Mouse (Mus musculus) lung, embryonic 16.5 days (tissue): ENCODE data around the gene Zswim4. TPM values are rescaled to one million over a fixed set of nuclear protein-coding genes. Genes with fewer than 3 reads are reported as not detected.
A peak's percentile ranks its signal among the peaks of the same experiment; 100 is the strongest.
"Not testable (repeated sequence)": the region's sequence is repeated elsewhere in the genome, so short reads cannot be mapped to it uniquely, and the experiment has no call there.

ENCODE experiments used
- ATAC-seq: fragments of 200-750 bp; cut with Nextera tagmentation; 2 replicates; pipeline ENCODE4 v1.8.0; 2017; ENCODE audit warnings: low read depth, mild to moderate bottlenecking, moderate library complexity
- H3K27ac ChIP-seq: fragments of 300-500 bp; sonication (generic); 2 replicates; pipeline ENCODE4 v1.5.1; 2014; ENCODE audit warnings: mild to moderate bottlenecking, control low read depth, low read length
- H3K27me3 ChIP-seq: fragments of 300-500 bp; sonication (generic); 2 replicates; pipeline ENCODE4 v1.6.1; 2014; ENCODE audit warnings: low read depth, low read length, mixed read lengths; ENCODE audit not compliant: control insufficient read depth, insufficient read depth
- H3K36me3 ChIP-seq: fragments of 300-500 bp; sonication (generic); 2 replicates; pipeline ENCODE4 v1.6.1; 2014; ENCODE audit warnings: low read length; ENCODE audit not compliant: control insufficient read depth, insufficient read depth
- H3K4me1 ChIP-seq: fragments of 300-500 bp; sonication (generic); replicated peaks from 2 replicates; pipeline ENCODE4 v1.6.1; 2014; ENCODE audit warnings: low read length, mixed read lengths; ENCODE audit not compliant: control insufficient read depth, insufficient read depth
- H3K4me2 ChIP-seq: fragments of 300-500 bp; sonication (generic); 2 replicates; pipeline ENCODE4 v1.6.1; 2014; ENCODE audit warnings: low read depth, low read length, control low read depth
- H3K4me3 ChIP-seq: fragments of 300-500 bp; sonication (generic); 2 replicates; pipeline ENCODE4 v1.5.1; 2014; ENCODE audit warnings: mild to moderate bottlenecking, low read length, control low read depth
- H3K9ac ChIP-seq: fragments of 300-500 bp; sonication (generic); 2 replicates; pipeline ENCODE4 v1.6.1; 2014; ENCODE audit warnings: low read length, control low read depth
- H3K9me3 ChIP-seq: fragments of 300-500 bp; sonication (generic); 2 replicates; pipeline ENCODE4 v1.6.1; 2016; ENCODE audit warnings: low read length; ENCODE audit not compliant: control insufficient read depth
- WGBS: fragments of 180-500 bp; shearing (Covaris S2); extraction: QIAGEN DNeasy Blood & Tissue Kit; methylation state at CpG from one replicate; pipeline ENCODE4 v1.1.7; 2014; 5-methylcytosine and 5-hydroxymethylcytosine counted together
- polyA plus RNA-seq: library from polyadenylated mRNA; unstranded; fragments of >200 nt; fragmentation: Nextera tagmentation; extraction: Ambion mirVana; gene quantifications from 2 replicates; pipeline ENCODE4 v1.2.1, GENCODE M21; 2015

Gene Zswim4
- polyA plus RNA-seq = 14.4 and 14.6 TPM in 2 replicates

DNA sequence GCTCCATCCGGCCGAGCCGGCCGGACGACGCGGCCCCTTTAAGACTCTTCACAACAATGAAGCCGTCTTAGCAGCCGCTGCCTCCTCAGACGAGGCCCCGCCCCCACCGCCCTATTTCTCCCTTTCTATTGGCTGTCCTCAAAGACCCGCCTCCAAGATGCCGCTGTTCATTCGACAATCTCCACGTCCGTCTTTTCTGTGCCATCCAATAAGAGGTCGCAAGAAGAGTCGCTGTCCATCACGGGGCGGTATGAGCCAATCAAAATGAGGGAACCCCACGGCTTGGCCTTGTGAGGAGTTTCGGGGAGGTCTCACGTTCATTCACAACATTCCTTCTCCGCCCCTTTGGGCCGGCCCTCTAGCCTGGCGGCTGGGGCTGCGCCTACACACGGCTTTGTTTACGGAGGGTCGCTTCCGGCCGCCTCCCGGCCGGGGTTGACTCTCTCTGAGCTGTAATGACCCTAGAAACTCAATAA is at the start of gene Zswim4:
Zswim4 (minus strand) TSS at position 58 of the 476 bp plus-strand sequence.
- H3K9ac ChIP-seq = peak within 1 kb of the TSS; percentile 99
- peaks cover 14% of the 10 kb centered on the region for H3K4me1 ChIP-seq
- peak; percentile 99 for ATAC-seq
- peaks cover 9% of the 10 kb centered on the region; the same call in 1 of the 2 replicates for H3K36me3 ChIP-seq
- under 1% methylated on average over 35 of the region's 35 CpGs for WGBS
- H3K9me3 ChIP-seq = no peaks in the 10 kb centered on the region
- peak within 1 kb of the TSS; percentile 61 for H3K4me2 ChIP-seq
- peak within 1 kb of the TSS; percentile 70 for H3K27ac ChIP-seq
- H3K4me3 ChIP-seq = peak within 1 kb of the TSS; percentile 86
- H3K27me3 ChIP-seq = no peaks in the 10 kb centered on the region

DNA sequence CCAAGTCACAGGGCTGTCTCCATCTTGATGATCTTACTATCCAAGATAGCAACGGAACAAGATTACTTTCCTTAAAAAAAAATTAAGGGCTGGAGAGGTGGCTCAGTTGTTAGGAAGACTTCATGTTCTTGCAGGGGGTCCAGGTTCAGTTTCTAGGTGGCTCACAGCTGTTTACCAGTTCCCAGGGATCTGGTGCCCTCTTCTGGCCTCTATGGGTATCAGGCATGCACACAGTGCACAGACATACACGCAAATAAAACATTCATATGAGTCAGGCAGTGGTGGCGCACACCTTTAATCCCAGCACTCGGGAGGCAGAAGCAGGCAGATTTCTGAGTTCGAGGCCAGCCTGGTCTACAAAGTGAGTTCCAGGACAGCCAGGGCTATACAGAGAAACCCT is 48.8 kb upstream of the Zswim4 start:
- ATAC-seq = peak; percentile 50; the same call in 1 of the 2 replicates
- not testable (repeated sequence) for H3K27me3 ChIP-seq, H3K4me2 ChIP-seq, H3K9ac ChIP-seq, H3K4me3 ChIP-seq, H3K9me3 ChIP-seq, H3K36me3 ChIP-seq
- 0 out of 2 replicates have a peak overlapping the region, but pooled peaks have one; percentile 84 for H3K27ac ChIP-seq
- peaks cover 14% of the 10 kb centered on the region for H3K4me1 ChIP-seq
- 52% methylated on average over 5 of the region's 5 CpGs for WGBS

DNA sequence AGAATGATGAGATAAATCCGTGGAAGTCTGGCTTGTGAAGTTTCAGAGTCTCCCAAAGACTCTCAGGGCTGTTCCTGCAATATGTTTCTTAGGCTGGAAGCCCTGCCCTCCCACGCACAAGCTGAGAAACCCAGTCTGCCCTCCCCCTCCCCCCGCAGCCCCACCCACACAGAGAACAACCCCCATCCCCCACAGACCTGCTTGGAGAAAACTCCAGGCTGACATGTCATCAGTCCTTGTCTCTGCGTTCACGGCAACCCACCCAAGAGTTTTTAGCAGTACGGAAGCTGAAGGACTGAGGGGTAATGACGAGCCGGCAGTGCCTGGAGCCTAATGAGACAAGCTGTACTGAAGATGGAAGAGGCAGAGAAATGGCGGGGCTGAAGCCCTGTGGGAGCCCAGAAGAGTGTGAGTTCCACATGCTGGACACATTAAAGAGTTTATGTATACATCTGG is 47.8 kb upstream of the Zswim4 start:
- H3K4me2 ChIP-seq = peak overlapping the region; percentile 52
- peak overlapping the region; percentile 84 for H3K27ac ChIP-seq
- WGBS = 6% methylated on average over 9 of the region's 9 CpGs
- no peaks in the 10 kb centered on the region for H3K27me3 ChIP-seq
- ATAC-seq = peak; percentile 69
- peak overlapping the region; percentile 59 for H3K9ac ChIP-seq
- H3K4me1 ChIP-seq = peaks cover 14% of the 10 kb centered on the region
- H3K36me3 ChIP-seq = no peaks in the 10 kb centered on the region
- H3K4me3 ChIP-seq = peak overlapping the region; percentile 36
- no peaks in the 10 kb centered on the region for H3K9me3 ChIP-seq

DNA sequence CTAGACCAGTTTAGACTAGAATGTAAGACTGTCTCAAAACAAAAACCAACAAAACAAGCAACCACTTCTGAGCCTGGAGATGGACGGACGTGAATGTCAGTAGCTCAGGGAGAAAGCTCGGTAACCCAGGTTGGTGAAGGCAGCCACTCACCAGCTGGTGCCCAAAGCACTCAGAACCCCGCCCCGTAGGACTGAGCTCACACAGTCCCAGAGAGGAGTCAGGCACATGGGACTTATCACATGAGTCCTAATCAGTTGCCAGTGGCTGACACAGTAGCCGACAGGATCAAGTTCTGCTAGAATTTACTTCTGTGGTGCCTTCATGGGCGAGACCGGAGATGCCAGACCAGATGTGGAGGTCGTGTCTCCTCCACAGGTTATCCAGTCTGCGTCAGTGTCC is 43.9 kb upstream of the Zswim4 start:
- Histone ChIP-seq H3K4me3 (no peak overlapping the region), H3K9me3 (no peaks in the 10 kb centered on the region), H3K27me3 (no peaks in the 10 kb centered on the region), H3K4me2 (no peak overlapping the region), H3K4me1 (peaks cover 14% of the 10 kb centered on the region), H3K36me3 (no peaks in the 10 kb centered on the region), H3K9ac (no peak overlapping the region), H3K27ac (no peak overlapping the region)
- WGBS = 62% methylated on average over 10 of the region's 10 CpGs
- ATAC-seq = no peak

DNA sequence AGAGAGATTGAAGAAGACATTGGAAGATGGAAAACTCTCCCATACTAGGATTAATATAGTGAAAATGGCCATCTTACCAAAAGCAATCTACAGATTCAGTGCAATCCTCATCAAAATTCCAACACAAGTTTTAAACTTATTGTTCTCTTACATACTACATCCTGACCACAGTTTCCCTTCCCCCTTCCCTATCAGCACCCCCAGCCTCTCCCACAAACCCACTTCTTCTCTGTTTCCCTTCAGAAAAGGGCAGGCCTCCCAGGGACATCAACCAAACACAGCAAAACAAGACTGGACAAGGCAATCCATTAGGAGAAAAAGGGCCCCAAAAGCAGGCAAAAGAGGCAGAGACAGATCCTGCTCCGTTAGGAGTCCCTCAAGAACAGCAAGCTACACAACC is 39.6 kb upstream of the Zswim4 start:
- Histone ChIP-seq H3K36me3 (no peaks in the 10 kb centered on the region), H3K27ac (no peak overlapping the region), H3K4me1 (no peaks in the 10 kb centered on the region), H3K27me3 (no peaks in the 10 kb centered on the region), H3K9ac (no peak overlapping the region), H3K4me3 (no peak overlapping the region), H3K4me2 (no peak overlapping the region), H3K9me3 (no peaks in the 10 kb centered on the region)
- 55% methylated on average over 1 of the region's 1 CpGs for WGBS
- ATAC-seq = no peak

DNA sequence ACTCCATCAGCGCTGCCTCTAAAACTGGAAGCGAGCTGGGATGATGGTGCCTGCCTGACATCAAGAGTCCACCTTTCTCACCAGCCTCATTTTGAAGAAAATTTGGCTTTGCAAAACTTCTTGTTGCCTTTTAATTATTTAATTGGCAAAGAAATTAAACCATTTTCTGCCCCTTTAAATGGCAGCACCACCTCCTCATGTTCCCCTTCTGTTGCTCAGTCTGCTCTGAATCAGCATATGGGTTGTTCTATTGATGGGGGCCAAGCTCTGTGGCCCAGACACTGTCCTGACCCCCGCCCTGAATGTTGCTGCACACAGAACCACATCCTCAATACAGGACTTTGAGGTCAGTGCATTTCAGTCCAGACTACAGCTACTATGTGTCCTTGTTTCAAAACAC is 37.1 kb upstream of the Zswim4 start:
- Histone ChIP-seq H3K4me2 (no peak overlapping the region), H3K9ac (no peak overlapping the region), H3K9me3 (no peaks in the 10 kb centered on the region), H3K4me1 (peaks cover 7% of the 10 kb centered on the region), H3K4me3 (no peak overlapping the region), H3K36me3 (no peaks in the 10 kb centered on the region), H3K27me3 (no peaks in the 10 kb centered on the region), H3K27ac (no peak overlapping the region)
- 72% methylated on average over 3 of the region's 3 CpGs for WGBS
- ATAC-seq = no peak

DNA sequence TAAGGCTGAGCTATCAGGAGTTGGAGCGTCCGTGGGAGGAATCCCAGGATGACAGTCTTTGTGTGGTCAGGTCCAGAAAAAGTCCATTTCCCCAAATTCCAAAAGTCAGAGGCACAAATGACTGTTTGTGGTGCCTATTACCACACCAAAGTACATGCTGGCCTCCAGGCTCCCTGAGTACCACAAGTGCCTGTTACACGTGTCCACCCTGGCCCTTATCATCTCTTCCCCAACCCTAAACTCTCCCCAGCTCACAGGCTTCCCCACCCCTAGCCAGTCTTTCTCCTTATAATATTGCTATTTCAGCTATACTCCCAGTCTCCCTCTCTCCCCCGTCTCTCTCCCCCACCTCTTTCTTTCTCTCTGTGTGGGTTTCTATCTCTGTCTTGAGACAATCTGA is 35.4 kb upstream of the Zswim4 start:
- Histone ChIP-seq H3K4me2 (no peak overlapping the region), H3K9ac (no peak overlapping the region), H3K4me3 (no peak overlapping the region), H3K36me3 (no peaks in the 10 kb centered on the region), H3K27ac (no peak overlapping the region), H3K27me3 (no peaks in the 10 kb centered on the region), H3K4me1 (peaks cover 7% of the 10 kb centered on the region), H3K9me3 (no peaks in the 10 kb centered on the region)
- WGBS = 69% methylated on average over 4 of the region's 4 CpGs
- ATAC-seq = no peak

DNA sequence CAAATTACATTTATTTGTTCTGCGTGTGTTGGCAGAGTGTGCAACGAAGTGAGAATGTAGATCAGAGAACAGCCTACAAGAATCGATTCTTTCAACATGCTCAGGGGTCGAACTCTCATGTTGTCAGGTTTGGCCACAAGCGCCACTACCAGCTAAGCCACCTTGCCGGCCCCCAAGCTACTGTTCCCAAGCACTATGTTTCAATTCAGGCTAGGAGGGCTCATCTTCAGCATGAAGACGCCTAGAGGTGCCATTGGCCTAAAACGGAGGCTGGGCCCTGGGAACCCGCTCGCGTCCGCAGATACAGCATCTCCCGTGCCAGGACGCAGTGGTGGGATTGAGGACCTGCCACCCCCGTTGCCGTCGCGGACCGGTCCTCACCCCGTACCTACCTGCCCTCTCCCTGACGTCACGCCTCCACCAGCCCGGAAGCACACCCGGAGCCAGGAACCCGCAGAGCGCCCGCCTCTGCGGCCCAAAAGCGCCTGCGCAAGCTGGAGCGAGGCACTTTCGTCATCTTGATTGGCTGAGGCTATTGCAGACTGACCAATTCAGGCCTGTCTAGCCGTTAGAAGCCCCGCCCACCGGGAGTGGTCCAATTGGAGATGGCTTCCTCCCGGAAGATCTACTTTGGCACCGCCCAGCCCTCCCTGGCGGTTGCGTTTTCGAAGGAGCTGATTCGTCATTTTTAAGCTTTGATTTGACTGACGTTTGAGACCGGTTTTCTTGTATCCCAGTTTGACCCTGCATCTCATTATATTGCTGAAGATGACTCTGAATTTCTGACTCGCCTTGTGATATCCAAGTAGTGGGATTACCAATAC is 33.3 kb upstream of the Zswim4 start, which contains the start of gene Ccdc130:
Ccdc130 (minus strand) TSS at position 431 of the 824 bp plus-strand sequence.
- WGBS = under 1% methylated on average over 44 of the region's 44 CpGs
- H3K9ac ChIP-seq = peak within 1 kb of the TSS; percentile 87
- H3K4me3 ChIP-seq = peak within 1 kb of the TSS; percentile 80
- no peaks in the 10 kb centered on the region for H3K27me3 ChIP-seq
- ATAC-seq = peak; percentile 100
- H3K36me3 ChIP-seq = peaks cover 4% of the 10 kb centered on the region; the same call in 1 of the 2 replicates
- peak within 1 kb of the TSS; percentile 50 for H3K27ac ChIP-seq
- peak within 1 kb of the TSS; percentile 89 for H3K4me2 ChIP-seq
- peaks cover 7% of the 10 kb centered on the region for H3K4me1 ChIP-seq
- no peaks in the 10 kb centered on the region for H3K9me3 ChIP-seq

DNA sequence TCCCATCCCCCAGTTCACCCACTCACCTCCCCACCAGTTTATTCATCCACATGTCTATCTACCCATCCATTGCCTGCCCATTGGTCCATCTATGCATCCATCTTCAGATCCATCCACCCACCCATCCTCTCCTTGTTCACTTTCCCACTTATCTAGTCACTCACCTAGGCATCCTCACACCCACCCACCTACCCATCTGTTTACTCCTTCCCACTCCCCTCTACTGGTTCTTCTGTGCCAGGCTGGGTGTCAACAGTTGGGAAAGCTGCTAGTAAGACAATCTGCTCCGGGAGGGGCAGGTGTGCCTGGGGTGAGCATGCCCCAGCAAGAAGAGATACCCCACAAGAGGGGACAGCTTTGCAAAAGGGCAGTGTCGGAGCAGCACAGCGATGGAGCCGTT is 24.2 kb upstream of the Zswim4 start:
- Histone ChIP-seq H3K4me3 (no peak overlapping the region), H3K27me3 (no peaks in the 10 kb centered on the region), H3K4me1 (peaks cover 11% of the 10 kb centered on the region), H3K9ac (no peak overlapping the region), H3K4me2 (no peak overlapping the region), H3K9me3 (no peaks in the 10 kb centered on the region), H3K36me3 (peaks cover 14% of the 10 kb centered on the region), H3K27ac (no peak overlapping the region)
- WGBS = 87% methylated on average over 4 of the region's 4 CpGs
- ATAC-seq = no peak
